Mouse (Mus musculus): ENCODE measurements around the gene Pdzd2. TPM values are rescaled to one million over a fixed set of nuclear protein-coding genes. Genes with fewer than 3 reads are reported as not detected.

The Pdzd2 gene
- polyA plus RNA-seq, 1 experiment: 4.2 TPM

- 87% methylated on average over 11 of the region's 11 CpGs for WGBS
- H3K27ac ChIP-seq (ENCODE audit: control insufficient read depth, insufficient read depth, low read length): no peak overlapping the region
- TF ChIP-seq POLR2A (IDR thresholded peaks at IDR 0.05; ENCODE audit: control insufficient read depth, extremely low read depth, insufficient read depth, low read length, poor library complexity): no peak
- TF ChIP-seq CTCF (IDR thresholded peaks at IDR 0.05; ENCODE audit: borderline replicate concordance, control insufficient read depth, extremely low read depth, insufficient read depth, low read length, poor library complexity): no peak
- no peak overlapping the region for H3K4me3 ChIP-seq (ENCODE audit: control insufficient read depth, insufficient read depth, low read length)
- no peak for DNase-seq
- no peaks in the 10 kb centered on the region for H3K27me3 ChIP-seq (ENCODE audit: control insufficient read depth, insufficient read depth, low read length)
- H3K4me1 ChIP-seq (replicated peaks; ENCODE audit: control insufficient read depth, insufficient read depth, low read length): 0 out of 2 replicates have a peak, but pooled peaks cover 5% of the 10 kb centered on the region
- no peaks in the 10 kb centered on the region for H3K36me3 ChIP-seq (ENCODE audit: control insufficient read depth, insufficient read depth, low read length)
These were observed 234.2 kb downstream of the Pdzd2 start for GRCm38 (mm10) chr15:12505556-12505955.

- H3K4me3 ChIP-seq (ENCODE audit: control insufficient read depth, insufficient read depth, low read length): no peak overlapping the region
- H3K27ac ChIP-seq (ENCODE audit: control insufficient read depth, insufficient read depth, low read length): no peak overlapping the region
- H3K4me1 ChIP-seq (replicated peaks; ENCODE audit: control insufficient read depth, insufficient read depth, low read length): 0 out of 2 replicates have a peak, but pooled peaks cover 6% of the 10 kb centered on the region
- no peak for TF ChIP-seq POLR2A (IDR thresholded peaks at IDR 0.05; ENCODE audit: control insufficient read depth, extremely low read depth, insufficient read depth, low read length, poor library complexity)
- no peak for TF ChIP-seq CTCF (IDR thresholded peaks at IDR 0.05; ENCODE audit: borderline replicate concordance, control insufficient read depth, extremely low read depth, insufficient read depth, low read length, poor library complexity)
- H3K36me3 ChIP-seq (ENCODE audit: control insufficient read depth, insufficient read depth, low read length): no peaks in the 10 kb centered on the region
- WGBS: 95% methylated on average over 9 of the region's 9 CpGs
- H3K27me3 ChIP-seq (ENCODE audit: control insufficient read depth, insufficient read depth, low read length): no peaks in the 10 kb centered on the region
- no peak for DNase-seq
These were observed 235.8 kb downstream of the Pdzd2 start for GRCm38 (mm10) chr15:12503907-12504306.

- H3K27me3 ChIP-seq (ENCODE audit: control insufficient read depth, insufficient read depth, low read length): no peaks in the 10 kb centered on the region
- H3K27ac ChIP-seq (ENCODE audit: control insufficient read depth, insufficient read depth, low read length): no peak overlapping the region
- 0 out of 2 replicates have a peak, but pooled peaks cover 6% of the 10 kb centered on the region for H3K4me1 ChIP-seq (replicated peaks; ENCODE audit: control insufficient read depth, insufficient read depth, low read length)
- H3K36me3 ChIP-seq (ENCODE audit: control insufficient read depth, insufficient read depth, low read length): no peaks in the 10 kb centered on the region
- TF ChIP-seq CTCF (IDR thresholded peaks at IDR 0.05; ENCODE audit: borderline replicate concordance, control insufficient read depth, extremely low read depth, insufficient read depth, low read length, poor library complexity): no peak
- TF ChIP-seq POLR2A (IDR thresholded peaks at IDR 0.05; ENCODE audit: control insufficient read depth, extremely low read depth, insufficient read depth, low read length, poor library complexity): no peak
- H3K4me3 ChIP-seq (ENCODE audit: control insufficient read depth, insufficient read depth, low read length): no peak overlapping the region
- 84% methylated on average over 13 of the region's 13 CpGs for WGBS
- DNase-seq: no peak
These were observed 237.7 kb downstream of the Pdzd2 start for GRCm38 (mm10) chr15:12501924-12502548.

- 8% methylated on average over 4 of the region's 4 CpGs for WGBS
- DNase-seq: no peak
- H3K4me3 ChIP-seq (ENCODE audit: control insufficient read depth, insufficient read depth, low read length): no peak overlapping the region
- no peaks in the 10 kb centered on the region for H3K27me3 ChIP-seq (ENCODE audit: control insufficient read depth, insufficient read depth, low read length)
- TF ChIP-seq CTCF (IDR thresholded peaks at IDR 0.05; ENCODE audit: borderline replicate concordance, control insufficient read depth, extremely low read depth, insufficient read depth, low read length, poor library complexity) (no peak), POLR2A (IDR thresholded peaks at IDR 0.05; ENCODE audit: control insufficient read depth, extremely low read depth, insufficient read depth, low read length, poor library complexity) (no peak)
- H3K4me1 ChIP-seq (replicated peaks; ENCODE audit: control insufficient read depth, insufficient read depth, low read length): 0 out of 2 replicates have a peak, but pooled peaks cover 6% of the 10 kb centered on the region
- H3K36me3 ChIP-seq (ENCODE audit: control insufficient read depth, insufficient read depth, low read length): no peaks in the 10 kb centered on the region
- no peak overlapping the region for H3K27ac ChIP-seq (ENCODE audit: control insufficient read depth, insufficient read depth, low read length)
These were observed 239.1 kb downstream of the Pdzd2 start for GRCm38 (mm10) chr15:12500674-12501073.

- no peak overlapping the region for H3K27ac ChIP-seq (ENCODE audit: control insufficient read depth, insufficient read depth, low read length)
- H3K4me1 ChIP-seq (replicated peaks; ENCODE audit: control insufficient read depth, insufficient read depth, low read length): no peaks in the 10 kb centered on the region
- no peaks in the 10 kb centered on the region for H3K27me3 ChIP-seq (ENCODE audit: control insufficient read depth, insufficient read depth, low read length)
- H3K36me3 ChIP-seq (ENCODE audit: control insufficient read depth, insufficient read depth, low read length): no peaks in the 10 kb centered on the region
- DNase-seq: no peak
- H3K4me3 ChIP-seq (ENCODE audit: control insufficient read depth, insufficient read depth, low read length): no peak overlapping the region
- TF ChIP-seq CTCF (IDR thresholded peaks at IDR 0.05; ENCODE audit: borderline replicate concordance, control insufficient read depth, extremely low read depth, insufficient read depth, low read length, poor library complexity) (no peak), POLR2A (IDR thresholded peaks at IDR 0.05; ENCODE audit: control insufficient read depth, extremely low read depth, insufficient read depth, low read length, poor library complexity) (no peak)
These were observed 245.6 kb downstream of the Pdzd2 start for GRCm38 (mm10) chr15:12494084-12494483.

GRCm38 (mm10) chr15:12493258-12493657, 246.5 kb downstream of the Pdzd2 start:
- TF ChIP-seq POLR2A (IDR thresholded peaks at IDR 0.05; ENCODE audit: control insufficient read depth, extremely low read depth, insufficient read depth, low read length, poor library complexity) (no peak), CTCF (IDR thresholded peaks at IDR 0.05; ENCODE audit: borderline replicate concordance, control insufficient read depth, extremely low read depth, insufficient read depth, low read length, poor library complexity) (no peak)
- Histone ChIP-seq H3K4me3 (ENCODE audit: control insufficient read depth, insufficient read depth, low read length) (no peak overlapping the region), H3K4me1 (replicated peaks; ENCODE audit: control insufficient read depth, insufficient read depth, low read length) (no peaks in the 10 kb centered on the region), H3K36me3 (ENCODE audit: control insufficient read depth, insufficient read depth, low read length) (no peaks in the 10 kb centered on the region), H3K27me3 (ENCODE audit: control insufficient read depth, insufficient read depth, low read length) (no peaks in the 10 kb centered on the region), H3K27ac (ENCODE audit: control insufficient read depth, insufficient read depth, low read length) (no peak overlapping the region)
- no peak for DNase-seq
- WGBS: 85% methylated on average over 7 of the region's 7 CpGs
